Mouse (Mus musculus) layer of hippocampus, postnatal 10 days (tissue): ENCODE measurements around the gene 4933430I17Rik. TPM values are rescaled to one million over a fixed set of nuclear protein-coding genes. Genes with fewer than 3 reads are reported as not detected.

Experiments
- DNase-seq, 2 experiments: peaks; one replicate each; pipeline ENCODE4 v3.0.0; 2021; ENCODE audit warnings: low spot score in 2 of 2
- total RNA-seq, 2 experiments: library from RNA; stranded (reverse); gene quantifications; 2 replicates each; pipeline ENCODE4 v1.2.3; 2021

4933430I17Rik gene
- total RNA-seq, 2 experiments from 2014 or later: 0.18 to 0.46 TPM

DNA sequence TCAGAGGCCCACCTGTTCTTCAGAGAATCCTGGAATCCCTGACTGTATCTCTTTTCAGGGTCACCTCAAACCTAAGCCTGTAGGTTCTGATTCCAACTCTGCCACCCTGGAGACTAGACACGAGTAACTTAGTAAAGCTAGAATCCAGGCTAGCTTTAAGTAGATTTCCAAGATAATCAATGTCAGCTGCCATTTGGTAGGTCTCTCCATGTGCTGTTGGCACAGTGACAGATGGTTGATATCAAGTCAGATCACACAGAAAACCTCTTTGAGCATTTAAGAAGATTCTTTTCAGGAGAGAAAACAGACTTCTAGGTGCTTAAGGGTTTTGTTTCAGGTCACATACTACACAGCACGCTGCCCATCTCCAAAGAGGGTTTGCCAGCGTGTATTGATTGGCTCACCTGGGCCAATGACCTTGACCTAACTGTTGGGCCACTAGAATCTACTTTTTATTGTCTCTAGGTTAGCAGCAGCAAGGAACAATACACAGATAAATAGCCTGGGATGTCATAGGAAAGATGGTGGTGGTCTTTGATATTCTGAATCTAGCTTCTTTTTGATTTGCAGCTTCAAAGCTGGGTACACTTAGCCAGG is 21.7 kb upstream of the 4933430I17Rik start, which contains the start of gene Hdhd3:
Gene Hdhd3 (minus strand): TSS at position 94 of the 597 bp plus-strand sequence.
- DNase-seq: no peak

DNA sequence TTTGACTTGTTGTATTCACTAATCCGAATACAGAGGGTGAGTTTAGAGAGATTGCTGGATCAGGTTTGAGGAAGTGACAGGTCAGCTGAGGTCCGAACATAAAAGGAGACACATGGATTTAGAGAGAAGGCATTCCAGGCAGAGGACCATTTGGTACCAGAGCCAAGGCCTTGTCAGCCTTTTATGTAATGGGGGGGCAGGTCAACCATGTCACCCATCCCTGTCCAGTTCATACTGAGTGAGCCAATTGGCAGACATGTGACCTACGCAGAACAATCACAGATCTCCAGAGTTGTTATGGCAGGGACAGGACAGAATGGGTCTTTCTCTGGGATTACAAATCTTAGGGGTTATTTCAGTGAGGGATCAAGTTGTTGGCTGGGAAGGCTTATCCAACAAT is 19.2 kb upstream of the 4933430I17Rik start:
- no peak for DNase-seq

DNA sequence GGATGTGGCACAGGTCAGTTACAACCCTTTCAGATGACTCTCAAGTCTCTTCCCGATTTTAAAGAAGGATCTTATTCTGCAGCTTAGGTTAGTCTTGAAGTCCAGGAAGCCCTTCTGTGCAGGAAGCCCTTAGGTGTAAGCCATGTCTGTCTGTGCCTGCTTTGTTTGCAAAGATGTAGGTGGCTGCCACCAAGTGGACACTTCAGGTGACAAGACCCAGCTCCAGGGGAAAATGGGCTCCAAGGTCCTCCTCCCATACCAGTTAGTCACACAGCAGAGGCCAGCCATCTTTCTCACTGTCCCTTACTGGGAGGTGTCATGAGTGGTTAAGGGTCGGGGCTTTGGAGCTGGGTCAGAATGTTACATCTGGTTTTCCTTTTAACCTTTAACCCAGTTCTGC is 18.4 kb upstream of the 4933430I17Rik start:
- DNase-seq: no peak

DNA sequence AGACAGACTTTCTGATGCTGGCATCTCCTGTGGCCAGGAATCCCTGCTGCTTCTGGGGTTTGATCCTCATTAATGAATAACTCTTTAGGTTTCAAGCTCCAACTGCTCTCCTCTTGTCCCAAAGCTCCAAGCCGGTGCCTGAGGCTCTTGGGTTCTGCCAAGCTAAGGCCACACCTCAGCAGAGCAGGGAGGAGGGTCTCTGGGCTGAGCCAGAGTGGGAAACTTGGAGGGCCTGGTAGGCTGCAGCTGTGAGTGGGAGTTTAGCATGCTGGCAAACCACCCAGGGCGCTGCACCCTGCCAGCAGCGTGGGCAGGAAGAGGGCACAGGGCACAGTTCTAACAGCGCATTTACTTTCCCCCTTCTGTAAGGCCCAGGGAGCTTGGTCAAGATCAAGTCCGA is 16.3 kb upstream of the 4933430I17Rik start:
- DNase-seq: peak; percentile 34 to 42

DNA sequence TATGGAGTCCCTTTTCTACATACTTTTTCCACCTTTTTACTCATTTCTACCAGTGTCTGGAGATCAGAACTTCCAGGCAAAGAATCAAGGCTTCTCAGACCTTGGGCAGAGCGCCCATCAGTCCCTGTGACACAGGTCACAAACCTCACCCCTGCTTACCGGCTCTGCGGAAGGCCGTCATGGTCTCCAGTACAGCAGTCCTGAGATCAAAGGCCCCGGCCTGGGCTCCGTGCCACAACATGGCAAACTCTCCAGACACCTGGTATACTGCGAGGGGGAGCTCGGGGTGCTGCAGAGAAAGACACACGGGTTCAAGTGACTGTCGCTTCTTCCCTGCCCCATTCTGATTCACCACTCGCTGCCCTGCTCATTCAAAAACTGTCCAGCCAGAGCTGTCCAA is 15.2 kb upstream of the 4933430I17Rik start:
- no peak for DNase-seq

DNA sequence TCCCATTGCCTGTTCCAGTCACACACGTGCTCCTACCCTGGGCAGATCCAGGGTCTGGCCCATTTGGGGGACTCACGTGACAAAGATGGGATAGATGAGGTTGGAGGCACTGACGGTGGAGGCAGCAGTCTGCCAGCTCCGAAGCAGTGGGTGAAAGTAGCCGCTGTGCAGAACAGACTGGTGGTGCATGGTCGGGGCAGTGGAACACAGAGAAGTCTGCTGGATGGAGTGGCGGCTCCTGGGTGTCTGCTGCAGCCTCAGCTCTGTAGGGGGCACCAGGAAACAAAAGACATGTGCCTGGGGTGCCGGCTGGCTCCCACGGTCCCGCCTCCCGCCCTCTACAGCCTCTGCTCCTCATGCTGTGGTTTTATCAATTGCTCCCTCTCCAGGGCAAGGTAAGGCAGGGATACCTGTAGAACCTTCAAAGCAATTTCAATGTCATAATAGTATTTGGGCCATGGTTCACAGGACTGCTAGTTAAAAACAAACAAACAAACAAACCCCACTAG is 11.1 kb upstream of the 4933430I17Rik start:
- DNase-seq: no peak

DNA sequence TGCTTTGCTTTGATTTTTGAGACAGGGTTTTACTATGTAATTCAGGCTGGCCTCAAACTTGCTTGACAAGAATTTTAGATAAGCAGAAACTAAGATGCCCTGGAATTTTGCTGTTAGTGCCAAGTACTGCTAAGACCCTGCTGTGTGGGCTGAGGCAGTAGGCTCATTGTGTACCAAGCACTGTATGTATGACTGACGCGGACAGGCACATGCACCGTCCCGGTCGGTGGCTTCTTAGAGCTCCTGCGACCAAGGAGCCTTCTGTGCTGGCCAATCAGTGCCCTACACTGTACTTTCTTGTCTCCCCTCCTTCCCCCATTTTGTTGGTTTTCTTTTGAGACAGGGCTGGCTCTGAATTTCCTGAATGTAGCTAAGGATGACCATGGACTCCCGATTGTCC is 10.2 kb upstream of the 4933430I17Rik start:
- DNase-seq: no peak

DNA sequence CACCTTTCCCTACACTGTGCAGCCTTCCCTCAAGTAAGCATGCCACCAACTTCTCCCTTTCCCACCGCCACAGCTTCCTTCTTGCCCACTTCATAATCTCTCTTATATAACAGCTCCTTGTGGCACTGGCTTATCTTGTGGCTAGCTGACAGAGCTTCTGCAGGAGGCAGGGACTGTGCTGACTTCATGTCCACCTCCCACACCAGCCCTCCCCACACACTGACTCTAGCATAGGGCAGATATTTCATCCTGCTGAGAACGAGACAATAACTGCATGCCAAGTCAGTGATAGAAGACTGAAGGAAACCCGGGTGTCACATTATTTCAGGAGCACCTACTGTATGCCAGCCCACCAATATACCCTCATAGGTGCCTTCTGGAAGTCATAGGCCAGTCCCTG is 9.7 kb upstream of the 4933430I17Rik start:
- no peak for DNase-seq

DNA sequence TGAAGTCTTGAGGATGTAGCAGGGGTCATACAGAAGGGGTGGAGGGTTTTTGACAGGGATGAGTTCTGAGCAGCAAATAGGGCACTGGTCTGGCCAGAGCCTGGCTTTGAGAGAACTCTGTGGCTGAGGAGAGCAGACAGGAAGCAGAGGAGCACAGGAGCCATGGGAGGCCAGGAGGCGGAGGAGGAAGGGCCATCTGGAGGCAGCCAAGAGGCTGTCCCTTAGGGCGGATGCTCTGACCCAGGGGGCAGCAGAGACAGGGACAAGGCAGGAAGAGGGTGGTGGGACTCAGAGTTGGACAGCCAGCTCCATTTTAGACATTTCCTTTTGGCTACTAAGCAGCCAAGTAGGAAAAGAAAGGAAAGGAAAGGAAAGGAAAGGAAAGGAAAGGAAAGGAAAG is 9.1 kb upstream of the 4933430I17Rik start:
- no peak for DNase-seq

DNA sequence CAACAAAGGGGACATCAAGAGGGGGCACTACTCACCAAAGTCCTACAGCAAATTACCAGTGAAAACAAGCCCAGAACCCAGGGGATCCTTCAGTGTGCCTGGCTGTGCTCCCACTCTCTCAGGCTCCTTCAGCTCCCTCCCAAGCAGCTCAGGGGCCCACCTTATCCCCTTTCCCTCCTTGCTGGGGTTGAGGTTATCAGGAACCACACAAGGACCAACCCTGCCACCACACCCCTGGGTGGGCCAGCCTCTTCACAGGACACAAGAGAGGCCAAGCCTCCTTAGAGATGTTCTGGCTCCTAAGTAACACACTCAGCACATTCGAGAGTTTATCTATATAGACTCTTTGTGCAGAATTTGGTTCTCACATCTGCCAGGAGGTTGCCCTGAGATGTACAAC is 8.6 kb upstream of the 4933430I17Rik start:
- DNase-seq: no peak

DNA sequence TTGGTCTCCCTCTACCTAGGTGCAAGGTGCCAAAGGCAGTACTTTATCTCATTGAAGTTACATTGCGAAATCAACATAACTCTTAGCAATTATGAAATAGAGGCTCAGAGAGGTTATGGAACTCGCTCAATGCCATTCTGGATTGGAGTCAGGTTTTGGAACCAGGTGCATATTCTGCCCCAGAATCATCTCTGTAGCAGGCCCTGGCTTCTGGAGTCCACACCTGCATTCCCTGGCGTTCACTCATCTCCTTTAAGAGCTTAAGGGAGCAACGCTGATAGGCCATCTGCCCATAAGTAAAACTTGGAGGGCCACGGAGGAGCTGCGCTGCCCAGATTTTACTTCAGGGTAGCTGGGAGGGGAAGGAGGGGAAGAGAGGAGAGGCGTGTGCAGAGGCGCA is 8.1 kb upstream of the 4933430I17Rik start:
- DNase-seq: no peak

DNA sequence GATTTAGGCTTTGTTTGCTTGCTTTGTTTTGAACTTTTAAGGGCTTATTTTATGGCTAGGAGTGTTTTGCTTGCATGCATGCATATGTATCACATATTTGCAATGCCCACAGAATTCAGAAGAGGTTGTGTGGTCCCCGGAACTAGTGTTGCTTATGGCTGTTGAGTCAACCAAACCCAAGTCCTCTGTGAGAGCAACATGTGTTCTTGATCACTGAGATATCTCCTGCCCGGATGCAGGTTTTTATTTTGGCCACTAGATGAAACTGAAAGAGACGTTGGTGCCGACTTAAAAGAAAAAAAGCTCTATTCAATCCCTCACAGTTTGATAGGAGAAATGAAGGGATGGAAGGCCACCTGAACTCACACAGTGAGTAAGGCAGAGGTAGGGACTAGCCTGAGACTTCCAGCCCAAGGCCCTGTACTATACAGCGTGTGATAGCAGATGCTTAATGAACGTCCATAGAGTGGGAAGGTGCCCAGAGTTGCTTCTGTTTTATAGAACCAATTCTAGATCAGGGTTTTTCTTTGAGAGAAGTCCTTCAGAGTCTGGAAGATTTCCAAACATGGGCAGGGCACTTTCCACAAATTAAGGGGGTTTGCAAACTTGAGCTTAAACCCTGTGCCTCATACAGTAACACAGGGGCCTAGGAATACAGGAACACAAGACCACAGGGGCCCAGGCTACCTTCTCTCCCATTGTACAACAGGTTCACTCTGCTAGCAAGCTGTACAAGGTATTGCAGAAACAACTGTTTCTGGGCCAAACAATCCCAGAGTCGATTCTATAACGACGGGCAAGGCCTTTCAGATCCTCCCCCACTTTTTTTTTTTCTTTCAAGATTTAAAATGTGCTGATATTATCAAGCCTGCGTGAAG is 7.4 kb upstream of the 4933430I17Rik start:
- DNase-seq: no peak

DNA sequence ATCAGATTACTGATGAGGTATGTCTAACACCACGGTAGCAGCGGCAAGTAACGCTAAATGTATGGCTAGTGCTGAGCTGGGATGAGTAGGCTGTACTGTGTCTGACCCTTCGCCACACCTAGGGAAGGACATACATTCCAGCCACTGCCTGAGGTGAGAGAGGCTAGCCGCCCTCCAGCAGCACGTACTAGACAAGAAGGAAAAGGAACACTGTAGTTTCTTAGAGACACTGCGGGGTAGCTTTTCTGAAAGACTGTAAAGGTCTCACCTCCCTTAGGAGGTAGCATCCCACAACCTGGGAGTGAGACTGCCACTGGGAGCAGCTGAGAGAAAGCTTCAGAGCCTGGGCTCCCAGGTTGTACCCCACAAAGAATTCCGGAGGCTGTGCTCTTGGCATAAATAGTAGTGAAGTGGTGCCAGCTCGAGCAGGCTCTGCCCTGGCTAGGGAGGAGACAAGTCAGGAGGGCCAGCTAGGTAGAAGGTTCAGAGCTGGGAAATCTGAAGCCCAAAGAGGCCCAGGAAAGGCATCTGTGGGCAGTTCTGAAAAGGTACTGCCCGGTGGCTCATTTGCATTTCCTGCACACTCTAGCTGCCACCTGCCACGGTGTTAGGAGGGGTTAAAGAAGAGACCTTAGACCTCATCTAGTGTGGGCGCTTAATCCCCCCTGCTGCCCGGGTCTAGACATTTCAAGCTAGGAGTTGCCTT is 6.6 kb upstream of the 4933430I17Rik start:
- DNase-seq: no peak

DNA sequence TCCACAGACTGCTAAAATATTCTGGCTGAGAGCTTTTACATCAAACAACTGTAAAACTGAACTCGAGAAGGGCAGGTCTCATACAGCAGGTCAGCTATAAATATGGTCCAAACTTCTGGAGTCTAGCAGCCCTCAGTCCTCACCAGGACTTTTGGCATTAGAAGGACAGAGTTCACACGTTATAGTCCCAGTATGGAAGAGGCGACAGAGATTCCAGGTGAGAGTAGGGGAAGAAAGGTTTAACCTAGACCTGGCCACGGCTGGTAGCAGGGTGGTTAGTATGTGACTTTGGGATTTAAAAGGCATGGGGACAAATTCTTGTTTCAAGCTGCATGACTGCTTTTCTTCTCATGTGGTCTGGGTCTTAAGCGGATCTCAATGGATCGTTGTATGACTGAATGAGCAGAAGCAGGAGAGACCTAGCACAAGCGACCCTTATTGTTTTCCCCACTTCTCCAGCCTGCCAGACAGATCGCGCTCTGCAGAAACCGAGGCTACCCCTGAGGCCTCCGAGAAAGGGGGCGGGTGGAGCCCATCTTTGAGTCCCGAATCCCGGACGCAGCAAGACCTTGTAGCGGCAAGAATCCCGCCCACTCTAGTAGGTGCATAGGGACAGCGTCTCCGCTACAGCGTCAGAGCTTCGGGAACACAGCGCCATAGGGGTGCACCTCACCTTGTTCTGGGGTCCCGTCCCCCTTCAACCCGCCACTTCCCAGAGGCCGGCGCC is 5.9 kb upstream of the 4933430I17Rik start:
- DNase-seq: no peak

DNA sequence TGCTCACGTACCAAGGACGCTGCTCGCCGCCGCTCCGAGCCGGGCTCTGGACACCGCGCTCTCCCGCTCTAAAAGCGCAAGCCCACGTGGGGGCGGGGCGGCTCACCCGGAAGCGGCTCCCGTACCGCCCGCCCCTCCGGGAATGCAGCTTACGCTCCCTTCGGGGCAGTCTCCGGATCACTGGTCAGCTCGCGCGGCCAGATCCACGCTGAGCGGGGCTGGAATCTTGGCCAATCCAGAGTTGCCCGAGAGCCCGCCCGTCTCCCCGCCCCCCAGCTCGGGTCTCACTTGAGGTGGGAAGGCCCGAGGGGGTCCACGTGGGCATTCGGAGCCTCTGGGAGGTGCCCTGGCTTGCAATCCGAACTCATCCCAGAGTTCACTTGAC is 5.3 kb upstream of the 4933430I17Rik start, which contains the start of gene Alad:
Gene Alad (minus strand): TSS at position 70 of the 385 bp plus-strand sequence.
- DNase-seq: peak; percentile 73 to 82

DNA sequence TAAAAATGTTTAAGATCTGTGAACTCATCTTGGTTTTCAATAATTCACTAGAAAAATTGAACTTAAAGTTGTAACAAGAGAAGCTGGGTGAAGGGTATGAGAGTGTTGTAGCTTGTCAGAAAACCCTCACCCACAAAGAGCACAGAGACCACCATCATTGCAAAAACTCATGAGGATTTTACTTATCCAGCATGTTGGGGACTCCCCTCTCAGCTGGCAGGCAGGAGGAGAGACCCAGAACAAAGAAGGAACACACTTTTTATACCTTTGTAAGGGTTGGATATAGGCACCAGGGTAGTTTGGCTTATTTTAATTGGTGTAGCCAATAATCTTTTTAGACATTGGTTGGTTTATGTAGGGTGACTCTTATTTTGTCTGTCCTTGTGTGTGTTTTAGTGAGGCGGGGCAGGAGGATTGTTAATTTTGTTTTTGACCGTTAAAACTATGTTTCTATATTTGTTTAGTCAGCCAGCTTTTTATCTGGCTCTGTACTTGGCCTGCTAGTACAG is 4.2 kb upstream of the 4933430I17Rik start:
- DNase-seq: no peak

DNA sequence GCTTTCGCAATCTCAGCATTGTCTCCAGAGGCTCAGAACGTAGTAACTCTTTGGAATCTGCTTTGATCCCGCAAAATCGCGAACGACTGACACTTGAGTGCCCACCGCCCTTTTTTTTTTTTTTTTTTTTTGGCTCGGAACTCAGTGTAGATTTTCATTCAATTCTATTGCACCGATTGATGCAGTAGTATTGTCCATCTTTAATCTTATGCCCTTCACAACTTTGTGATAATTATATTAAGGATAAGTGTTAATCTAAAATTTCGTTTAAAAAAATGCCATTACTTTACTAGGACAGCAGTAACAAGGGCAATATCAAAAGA is 281 bp downstream of the 4933430I17Rik start:
- DNase-seq: no peak

DNA sequence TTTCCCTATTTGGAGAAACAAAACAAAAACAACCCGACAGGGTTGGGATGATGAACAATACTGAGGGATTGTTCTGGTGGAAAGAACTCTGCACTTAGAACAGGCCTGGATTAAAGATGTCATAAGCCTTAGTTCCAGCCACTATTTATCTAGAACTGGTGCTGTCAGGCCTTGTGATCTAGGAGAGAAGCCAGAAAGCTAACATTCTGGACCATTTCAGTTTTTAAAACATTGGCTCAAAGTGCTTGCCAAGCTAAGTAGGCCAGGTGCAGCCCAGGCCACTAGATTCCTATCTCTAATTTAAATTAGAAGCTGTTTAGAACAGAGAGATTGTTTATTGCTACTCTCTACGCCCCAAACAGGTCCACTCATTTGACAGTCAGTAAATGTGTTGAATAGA is 1.1 kb downstream of the 4933430I17Rik start:
- no peak for DNase-seq

DNA sequence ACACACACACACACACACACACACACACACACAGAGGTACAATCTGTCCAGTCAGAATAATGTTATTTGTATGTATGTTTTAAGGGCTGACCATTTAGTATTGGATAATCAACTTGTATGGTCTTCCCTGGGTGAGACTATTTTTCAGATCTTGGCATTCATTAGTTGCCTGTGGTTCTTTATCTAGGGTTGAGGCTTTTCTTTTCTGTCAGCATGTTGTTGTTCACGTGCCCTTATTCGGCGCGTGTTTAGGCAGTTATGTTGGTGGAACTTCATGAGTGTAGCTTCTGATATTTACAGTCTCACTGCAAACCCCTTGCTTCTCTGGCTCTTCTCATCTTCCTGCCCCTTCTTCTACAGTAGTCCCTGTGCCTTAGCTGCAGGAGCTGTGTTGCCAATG is 2.5 kb downstream of the 4933430I17Rik start:
- no peak for DNase-seq

DNA sequence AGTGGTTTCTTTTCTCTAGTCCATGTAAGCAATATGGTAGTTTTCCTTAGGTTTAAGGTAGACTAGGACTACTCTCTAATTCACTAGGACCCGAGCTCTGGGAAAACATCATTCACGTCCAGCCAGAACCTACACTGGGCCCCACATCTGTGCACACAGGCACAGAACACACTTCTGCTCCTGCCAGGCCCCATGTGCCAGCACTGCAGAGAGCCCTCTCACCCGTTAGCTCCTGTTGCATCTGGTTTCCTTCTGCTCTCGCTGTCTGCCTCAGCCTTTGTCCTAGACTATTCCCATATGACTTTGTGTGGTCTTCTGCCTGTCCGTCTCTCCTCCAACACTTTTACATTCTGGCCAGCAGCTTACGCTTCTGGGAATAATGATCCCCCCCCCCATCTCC is 8.6 kb downstream of the 4933430I17Rik start:
- no peak for DNase-seq

DNA sequence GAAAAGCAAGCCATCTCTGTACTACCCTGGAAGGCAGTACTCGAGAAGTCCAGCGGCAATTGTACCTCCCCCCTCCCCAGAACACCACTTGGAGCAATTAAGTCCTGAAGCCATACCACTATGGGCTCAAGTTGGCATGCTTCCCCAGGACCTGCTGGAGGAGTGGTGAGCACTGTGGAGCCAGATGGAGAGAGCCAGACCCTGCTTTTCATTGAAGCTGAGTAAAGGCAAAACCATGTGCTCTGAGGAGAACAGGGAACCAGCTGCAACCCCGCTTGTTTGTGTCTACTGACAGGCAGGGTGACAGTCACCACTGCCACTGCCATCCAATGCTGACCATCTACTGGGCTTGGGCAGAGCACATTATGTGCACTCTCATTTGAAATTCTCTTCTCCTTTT is 16.6 kb downstream of the 4933430I17Rik start:
- peak; percentile 34 for DNase-seq
